Mouse (Mus musculus): ENCODE measurements around the gene Ffar1. TPM values are rescaled to one million over a fixed set of nuclear protein-coding genes. Genes with fewer than 3 reads are reported as not detected.
"Not testable (repeated sequence)": the region's sequence is repeated elsewhere in the genome, so short reads cannot be mapped to it uniquely, and the experiment has no call there.

The Ffar1 gene
- polyA plus RNA-seq, 1 experiment from 2014 or later = not detected

- H3K9ac ChIP-seq; H3K27me3 ChIP-seq (replicated peaks); H3K9me3 ChIP-seq (replicated peaks); H3K36me3 ChIP-seq; ATAC-seq (ENCODE audit: insufficient number of reproducible peaks, low FRiP score); H3K27ac ChIP-seq (ENCODE audit: poor library complexity, severe bottlenecking); H3K4me3 ChIP-seq; H3K4me2 ChIP-seq; H3K4me1 ChIP-seq (replicated peaks): not testable (repeated sequence)
These were observed 32.5 kb downstream of the Ffar1 start for GRCm38 (mm10) chr7:30828871-30829270.

- Histone ChIP-seq H3K27me3 (replicated peaks) (no peaks in the 10 kb centered on the region), H3K27ac (ENCODE audit: poor library complexity, severe bottlenecking) (no peak overlapping the region), H3K4me2 (no peak overlapping the region), H3K36me3 (no peaks in the 10 kb centered on the region), H3K9me3 (replicated peaks) (0 out of 2 replicates have a peak, but pooled peaks cover 5% of the 10 kb centered on the region), H3K9ac (no peak overlapping the region), H3K4me1 (replicated peaks) (no peaks in the 10 kb centered on the region), H3K4me3 (no peak overlapping the region)
- ATAC-seq (ENCODE audit: insufficient number of reproducible peaks, low FRiP score) = no peak
- WGBS = 88% methylated on average over 10 of the region's 10 CpGs
These were observed 34.7 kb downstream of the Ffar1 start for GRCm38 (mm10) chr7:30826660-30827059.

- no peak overlapping the region for H3K4me3 ChIP-seq
- no peak for ATAC-seq (ENCODE audit: insufficient number of reproducible peaks, low FRiP score)
These were observed 37.1 kb downstream of the Ffar1 start for GRCm38 (mm10) chr7:30824306-30824705.

GRCm38 (mm10) chr7:30823675-30824074, 37.7 kb downstream of the Ffar1 start, which contains the start of gene Ffar2:
Ffar2 (minus strand) TSS chr7:30823775.
- Histone ChIP-seq H3K4me1 (replicated peaks) (no peaks in the 10 kb centered on the region), H3K27me3 (replicated peaks) (peaks cover 6% of the 10 kb centered on the region; the same call in 1 of the 2 replicates), H3K36me3 (no peaks in the 10 kb centered on the region), H3K27ac (ENCODE audit: poor library complexity, severe bottlenecking) (no peak within 1 kb of the TSS), H3K9me3 (replicated peaks) (0 out of 2 replicates have a peak, but pooled peaks cover 5% of the 10 kb centered on the region), H3K4me2 (no peak within 1 kb of the TSS), H3K9ac (no peak within 1 kb of the TSS), H3K4me3 (no peak within 1 kb of the TSS)
- ATAC-seq (ENCODE audit: insufficient number of reproducible peaks, low FRiP score) = no peak
- 86% methylated on average over 18 of the region's 18 CpGs for WGBS

More at GRCm38 (mm10) chr7:30824306-30824705, 37.1 kb downstream of the Ffar1 start:
- no peak overlapping the region for H3K9ac ChIP-seq
- 0 out of 2 replicates have a peak, but pooled peaks cover 5% of the 10 kb centered on the region for H3K9me3 ChIP-seq (replicated peaks)
- no peak overlapping the region for H3K4me2 ChIP-seq
- 94% methylated on average over 3 of the region's 3 CpGs for WGBS
- H3K27ac ChIP-seq (ENCODE audit: poor library complexity, severe bottlenecking) = no peak overlapping the region
- no peaks in the 10 kb centered on the region for H3K4me1 ChIP-seq (replicated peaks)
- H3K36me3 ChIP-seq = no peaks in the 10 kb centered on the region
- peaks cover 6% of the 10 kb centered on the region; the same call in 1 of the 2 replicates for H3K27me3 ChIP-seq (replicated peaks)

GRCm38 (mm10) chr7:30821532-30821931, 39.8 kb downstream of the Ffar1 start:
- Histone ChIP-seq H3K27me3 (replicated peaks) (peaks cover 6% of the 10 kb centered on the region; the same call in 1 of the 2 replicates), H3K4me2 (no peak overlapping the region), H3K4me1 (replicated peaks) (no peaks in the 10 kb centered on the region), H3K27ac (ENCODE audit: poor library complexity, severe bottlenecking) (no peak overlapping the region), H3K9ac (no peak overlapping the region), H3K36me3 (no peaks in the 10 kb centered on the region), H3K9me3 (replicated peaks) (no peaks in the 10 kb centered on the region), H3K4me3 (no peak overlapping the region)
- 67% methylated on average over 5 of the region's 5 CpGs for WGBS
- no peak for ATAC-seq (ENCODE audit: insufficient number of reproducible peaks, low FRiP score)

- Histone ChIP-seq H3K9ac (no peak overlapping the region), H3K4me2 (no peak overlapping the region), H3K4me1 (replicated peaks) (no peaks in the 10 kb centered on the region), H3K9me3 (replicated peaks) (no peaks in the 10 kb centered on the region), H3K27ac (ENCODE audit: poor library complexity, severe bottlenecking) (no peak overlapping the region), H3K36me3 (no peaks in the 10 kb centered on the region), H3K27me3 (replicated peaks) (peaks cover 6% of the 10 kb centered on the region; the same call in 1 of the 2 replicates), H3K4me3 (no peak overlapping the region)
- WGBS = 51% methylated on average over 7 of the region's 7 CpGs
- no peak for ATAC-seq (ENCODE audit: insufficient number of reproducible peaks, low FRiP score)
These were observed 40.4 kb downstream of the Ffar1 start for GRCm38 (mm10) chr7:30820854-30821445.

GRCm38 (mm10) chr7:30820131-30820530, 41.2 kb downstream of the Ffar1 start:
- Histone ChIP-seq H3K36me3 (no peaks in the 10 kb centered on the region), H3K27me3 (replicated peaks) (peaks cover 6% of the 10 kb centered on the region; the same call in 1 of the 2 replicates), H3K9ac (no peak overlapping the region), H3K4me1 (replicated peaks) (no peaks in the 10 kb centered on the region), H3K27ac (ENCODE audit: poor library complexity, severe bottlenecking) (no peak overlapping the region), H3K4me2 (no peak overlapping the region), H3K4me3 (no peak overlapping the region), H3K9me3 (replicated peaks) (no peaks in the 10 kb centered on the region)
- WGBS = 66% methylated on average over 6 of the region's 6 CpGs
- no peak for ATAC-seq (ENCODE audit: insufficient number of reproducible peaks, low FRiP score)

- Histone ChIP-seq H3K36me3 (no peaks in the 10 kb centered on the region), H3K4me2 (no peak overlapping the region), H3K4me1 (replicated peaks) (0 out of 2 replicates have a peak, but pooled peaks cover 5% of the 10 kb centered on the region), H3K4me3 (no peak overlapping the region), H3K9ac (no peak overlapping the region), H3K27ac (ENCODE audit: poor library complexity, severe bottlenecking) (no peak overlapping the region), H3K27me3 (replicated peaks) (no peaks in the 10 kb centered on the region), H3K9me3 (replicated peaks) (peaks cover 9% of the 10 kb centered on the region; the same call in 1 of the 2 replicates)
- ATAC-seq (ENCODE audit: insufficient number of reproducible peaks, low FRiP score) = no peak
- 70% methylated on average over 6 of the region's 6 CpGs for WGBS
These were observed 49.0 kb downstream of the Ffar1 start for GRCm38 (mm10) chr7:30812291-30812807.

GRCm38 (mm10) chr7:30811757-30812290, 49.5 kb downstream of the Ffar1 start:
- H3K27me3 ChIP-seq (replicated peaks) = no peaks in the 10 kb centered on the region
- no peak overlapping the region for H3K4me2 ChIP-seq
- 43% methylated on average over 9 of the region's 9 CpGs for WGBS
- peaks cover 9% of the 10 kb centered on the region; the same call in 1 of the 2 replicates for H3K9me3 ChIP-seq (replicated peaks)
- no peak overlapping the region for H3K4me3 ChIP-seq
- 0 out of 2 replicates have a peak, but pooled peaks cover 5% of the 10 kb centered on the region for H3K4me1 ChIP-seq (replicated peaks)
- H3K9ac ChIP-seq = no peak overlapping the region
- no peak for ATAC-seq (ENCODE audit: insufficient number of reproducible peaks, low FRiP score)
- H3K27ac ChIP-seq (ENCODE audit: poor library complexity, severe bottlenecking) = no peak overlapping the region
- H3K36me3 ChIP-seq = no peaks in the 10 kb centered on the region

- 50% methylated on average over 6 of the region's 6 CpGs for WGBS
- H3K36me3 ChIP-seq = no peaks in the 10 kb centered on the region
- no peak overlapping the region for H3K9ac ChIP-seq
- H3K4me1 ChIP-seq (replicated peaks) = 0 out of 2 replicates have a peak, but pooled peaks cover 5% of the 10 kb centered on the region
- H3K9me3 ChIP-seq (replicated peaks) = peaks cover 10% of the 10 kb centered on the region; the same call in 1 of the 2 replicates
- no peak overlapping the region for H3K4me2 ChIP-seq
- no peaks in the 10 kb centered on the region for H3K27me3 ChIP-seq (replicated peaks)
- no peak overlapping the region for H3K4me3 ChIP-seq
- no peak for ATAC-seq (ENCODE audit: insufficient number of reproducible peaks, low FRiP score)
- no peak overlapping the region for H3K27ac ChIP-seq (ENCODE audit: poor library complexity, severe bottlenecking)
These were observed 51.0 kb downstream of the Ffar1 start for GRCm38 (mm10) chr7:30810319-30810718.
